Mouse (Mus musculus) left cerebral cortex, postnatal 25 days (tissue): ENCODE results near the gene Slc38a4. TPM values are rescaled to one million over a fixed set of nuclear protein-coding genes. Genes with fewer than 3 reads are reported as not detected.

Experiments used
- DNase-seq, 2 experiments: peaks; one replicate each; pipeline ENCODE4 v3.0.0; 2022; ENCODE audit warnings: low spot score in 2 of 2, mixed read lengths in 1 of 2
- intact Hi-C: fragments of 180-260 bp; cut with DNase I; formaldehyde crosslinking; loops from one replicate; pipeline ENCODE4 v1.15.1; 2025
- total RNA-seq, 2 experiments: library from RNA; stranded (reverse); gene quantifications; 2 replicates each; pipeline ENCODE4 v1.2.3; 2021

Gene Slc38a4
- 1 to 10 TPM; 1.2 to 1.4 TPM for total RNA-seq

DNA sequence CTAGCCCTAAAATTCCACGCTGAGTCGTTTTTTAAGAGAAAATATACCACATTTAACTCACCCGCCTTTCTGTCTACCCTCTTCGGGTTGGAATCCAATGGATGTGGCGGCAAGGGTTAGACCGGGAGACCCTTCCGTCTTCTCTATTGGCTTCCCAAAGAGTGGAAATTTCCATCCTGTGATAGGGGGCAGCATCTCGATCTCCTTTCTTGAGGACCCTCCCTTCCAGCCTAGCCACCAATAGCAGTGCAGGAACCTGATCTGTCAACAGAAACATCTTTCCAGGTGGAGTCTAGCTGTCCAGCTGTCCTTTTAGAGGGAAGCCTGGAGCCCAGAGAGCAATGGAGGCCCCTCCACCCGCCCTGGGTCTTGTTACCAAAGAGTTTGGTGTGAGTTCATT, at the start of gene Slc38a4:
Gene Slc38a4, minus strand, starts transcription at position 163 of the 400 bp plus-strand sequence.
- intact Hi-C loops = no loop called here
- no peak for DNase-seq

DNA sequence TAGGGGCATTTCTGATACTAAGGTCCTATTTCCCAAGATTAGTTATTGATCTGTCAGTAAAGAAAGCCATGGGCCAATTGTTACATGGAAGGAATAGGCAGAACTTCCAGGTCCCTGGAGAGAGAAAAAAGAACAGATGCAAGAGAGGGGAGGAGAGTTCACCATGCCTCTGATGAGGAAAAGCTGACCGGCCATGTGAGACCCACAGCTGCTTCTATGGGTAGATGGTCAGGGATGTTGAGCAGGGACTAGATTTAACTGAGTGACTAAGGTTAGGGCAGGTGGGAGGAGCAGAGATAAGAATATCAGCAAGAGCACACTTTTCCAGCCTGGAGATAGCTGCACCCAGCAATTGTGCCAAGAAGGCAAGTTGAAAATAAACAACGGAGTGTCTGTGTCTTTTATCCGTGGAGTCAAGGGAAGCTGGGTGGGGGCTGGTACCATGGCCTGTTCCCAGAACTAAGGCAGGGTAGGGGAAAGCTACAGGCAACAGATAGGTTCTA, 49.2 kb upstream of the Slc38a4 start:
- intact Hi-C loops = no loop called here

DNA sequence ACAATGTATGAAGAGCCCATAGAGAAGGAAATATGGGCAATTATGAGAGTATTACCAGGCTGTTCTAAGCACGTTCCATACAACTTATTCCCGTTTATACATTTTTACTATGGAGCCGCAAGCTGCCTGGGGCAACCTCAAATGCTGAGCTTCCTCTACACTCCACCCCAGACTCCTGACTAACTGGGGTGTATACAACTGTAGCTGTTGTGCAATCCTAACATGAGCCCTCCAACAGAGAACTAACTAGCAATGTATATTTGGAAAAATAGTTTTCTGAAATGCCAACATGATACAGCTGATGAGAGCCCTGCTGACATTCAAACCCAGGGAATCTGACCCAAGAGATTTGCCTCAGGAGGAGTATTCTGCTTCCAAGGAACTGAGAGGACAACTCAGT, 48.3 kb upstream of the Slc38a4 start:
- intact Hi-C loops = no loop called here
- no peak for DNase-seq

More for the DNA sequence above, 49.2 kb upstream of the Slc38a4 start:
- no peak for DNase-seq

DNA sequence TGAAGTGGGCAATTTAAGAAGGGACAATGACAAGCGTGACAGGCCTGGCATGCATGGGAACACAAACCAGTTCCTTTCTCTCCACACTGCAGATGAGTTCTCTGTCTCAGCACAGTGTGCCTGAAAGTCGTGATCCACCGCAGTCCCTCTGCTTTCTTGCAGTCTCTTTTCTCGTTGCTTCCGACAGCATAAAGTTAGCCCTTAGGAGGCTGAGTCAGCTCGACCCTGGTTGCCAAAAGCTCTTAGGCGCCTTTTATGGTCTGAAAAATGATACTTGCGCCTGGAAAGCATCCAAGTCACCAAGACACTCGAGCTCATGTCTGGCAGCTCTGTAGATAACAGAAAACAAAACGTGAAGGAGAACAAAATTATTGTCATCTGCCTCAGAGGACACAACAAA, 47.1 kb upstream of the Slc38a4 start:
- intact Hi-C loops = no loop called here
- DNase-seq = no peak

DNA sequence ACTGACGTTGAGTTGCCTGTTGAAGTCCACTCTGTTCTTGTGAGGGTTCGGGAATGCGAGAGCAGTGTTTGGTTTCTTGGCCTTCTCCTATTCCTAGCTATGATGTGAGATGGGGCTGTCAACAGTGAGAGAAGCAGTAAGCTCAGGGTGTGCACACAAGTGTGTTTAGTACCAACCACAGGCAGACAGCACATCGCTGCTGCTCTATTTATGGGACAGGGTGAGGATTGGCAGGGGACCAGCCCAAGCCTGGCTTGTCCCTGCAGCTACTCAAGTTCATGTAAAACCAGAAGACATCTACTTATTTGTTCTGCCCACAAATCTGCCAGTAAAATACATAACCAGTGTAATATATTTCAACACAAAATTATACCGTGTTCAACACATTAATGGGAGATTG, 46.4 kb upstream of the Slc38a4 start:
- intact Hi-C loops = no loop called here
- DNase-seq = no peak

DNA sequence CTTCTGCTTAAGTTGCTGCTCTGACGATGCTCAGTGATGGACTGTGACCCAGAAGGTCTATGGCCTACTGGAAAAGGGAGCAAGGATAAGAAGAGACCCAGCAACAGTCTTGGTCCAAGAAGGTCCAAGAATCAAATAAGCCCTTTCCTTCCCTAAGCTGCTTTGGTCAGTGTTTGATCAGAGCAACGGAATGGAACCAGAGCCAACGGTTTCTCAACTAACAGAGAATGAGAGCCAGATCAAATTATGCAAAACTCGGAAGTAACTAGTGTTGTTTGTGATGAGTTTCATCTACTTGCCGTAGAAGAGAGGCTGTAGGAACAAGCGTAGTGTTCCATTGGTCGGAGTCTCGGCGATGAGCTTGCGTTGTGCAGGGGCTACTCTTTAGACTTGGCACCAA, 43.3 kb upstream of the Slc38a4 start:
- no peak for DNase-seq
- intact Hi-C loops = no loop called here

DNA sequence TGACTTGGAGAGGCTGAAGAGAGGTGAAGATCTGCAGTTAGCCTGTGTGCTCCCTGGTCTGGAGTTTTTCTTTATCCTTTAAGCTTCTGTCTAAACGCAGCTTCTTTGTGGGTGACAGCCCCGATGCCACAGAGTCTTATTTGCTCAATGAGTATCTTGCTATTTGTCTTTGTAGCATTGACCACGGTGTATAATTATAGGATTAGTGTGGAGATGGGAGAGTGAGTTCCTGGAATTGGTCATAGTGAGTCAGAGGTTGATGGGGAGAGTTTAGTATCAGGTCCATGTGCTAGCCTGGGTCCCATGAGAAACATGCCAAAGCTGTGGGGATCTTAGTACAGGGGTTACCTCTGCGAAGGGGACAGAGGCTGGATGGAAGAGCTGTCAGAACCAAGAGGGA, 41.8 kb upstream of the Slc38a4 start:
- intact Hi-C loops = no loop called here
- DNase-seq = no peak

DNA sequence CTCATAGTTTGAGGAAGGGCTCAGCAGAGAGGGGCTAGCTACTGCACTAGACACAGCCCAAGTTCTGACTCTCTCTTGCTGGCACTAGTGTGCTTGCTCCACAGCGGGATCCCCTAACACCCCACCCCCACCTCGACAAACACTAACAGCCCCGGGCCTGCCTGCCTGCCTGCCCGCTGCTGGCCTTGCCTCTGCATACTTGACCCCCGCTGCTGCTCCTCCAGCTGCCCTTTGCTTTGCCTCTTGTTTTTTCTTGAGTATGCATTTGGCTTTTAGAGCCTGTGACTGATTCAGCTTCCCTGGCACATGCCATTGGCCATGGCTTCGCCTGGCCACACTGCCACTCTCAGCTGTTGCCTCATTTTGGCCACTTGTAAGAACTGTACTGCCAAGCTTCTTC, 33.8 kb upstream of the Slc38a4 start:
- intact Hi-C loops = no loop called here

DNA sequence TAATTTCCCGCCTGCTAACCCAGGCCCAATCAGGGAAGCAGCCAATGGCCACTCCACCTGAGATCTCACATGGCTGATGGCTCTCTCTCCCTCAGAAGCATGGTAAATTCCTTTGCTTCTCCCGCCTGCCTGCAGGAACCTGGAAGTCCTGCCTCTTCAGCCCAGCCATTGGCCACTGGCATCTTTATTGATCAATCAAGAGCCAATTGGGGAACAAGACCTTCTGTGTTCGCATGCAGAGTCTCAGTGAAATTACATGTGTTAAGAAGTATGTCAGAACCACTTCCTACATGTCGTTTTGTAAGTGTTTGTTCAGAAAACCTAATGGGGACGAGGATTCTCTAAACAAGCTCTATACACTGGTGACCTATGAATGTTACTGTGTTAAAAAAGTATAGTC, 30.1 kb upstream of the Slc38a4 start:
- DNase-seq = no peak
- intact Hi-C loops = no loop called here

More for the DNA sequence above, 33.8 kb upstream of the Slc38a4 start:
- no peak for DNase-seq

DNA sequence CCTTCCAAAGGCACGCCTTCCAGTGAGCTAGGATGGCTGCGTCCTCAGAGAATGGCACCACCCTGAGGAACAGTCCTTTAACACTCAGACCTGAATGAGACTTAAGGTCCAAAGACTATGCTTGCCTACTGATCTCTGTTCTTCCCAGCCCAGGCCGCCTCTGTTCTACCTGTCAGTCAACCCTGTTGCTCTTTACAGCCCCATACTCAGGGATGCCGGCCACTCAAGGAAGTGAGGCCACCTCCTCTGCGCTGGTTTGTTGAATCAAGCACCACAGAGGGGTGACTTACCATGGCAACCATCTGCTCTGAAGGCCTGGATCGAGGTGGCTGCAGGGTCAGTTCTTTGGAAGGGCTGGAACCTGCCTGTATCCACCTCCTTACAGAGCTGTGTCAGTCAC, 21.9 kb upstream of the Slc38a4 start:
- no peak for DNase-seq

DNA sequence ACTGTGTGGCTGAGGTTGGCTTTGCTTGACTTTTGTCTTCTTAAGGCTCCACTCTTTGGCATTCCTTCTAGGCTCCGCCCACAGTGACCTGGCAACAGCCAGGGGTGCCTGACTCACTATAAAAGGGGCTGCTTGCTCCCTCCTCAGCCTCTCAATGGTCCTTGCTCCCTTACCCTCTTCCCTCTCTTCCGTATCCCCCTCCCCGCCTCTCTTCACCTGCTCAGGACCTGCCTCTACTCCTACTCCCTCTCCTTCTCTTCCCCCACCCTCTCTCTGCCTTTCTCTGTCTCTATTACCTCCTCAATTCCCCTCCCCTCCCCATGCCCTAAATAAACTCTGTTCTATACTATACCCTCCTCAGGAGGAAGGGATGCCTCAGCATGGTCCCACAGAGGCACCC, 20.3 kb upstream of the Slc38a4 start:
- intact Hi-C loops = no loop called here
- DNase-seq = no peak

More for the DNA sequence above, 21.9 kb upstream of the Slc38a4 start:
- intact Hi-C loops = no loop called here

DNA sequence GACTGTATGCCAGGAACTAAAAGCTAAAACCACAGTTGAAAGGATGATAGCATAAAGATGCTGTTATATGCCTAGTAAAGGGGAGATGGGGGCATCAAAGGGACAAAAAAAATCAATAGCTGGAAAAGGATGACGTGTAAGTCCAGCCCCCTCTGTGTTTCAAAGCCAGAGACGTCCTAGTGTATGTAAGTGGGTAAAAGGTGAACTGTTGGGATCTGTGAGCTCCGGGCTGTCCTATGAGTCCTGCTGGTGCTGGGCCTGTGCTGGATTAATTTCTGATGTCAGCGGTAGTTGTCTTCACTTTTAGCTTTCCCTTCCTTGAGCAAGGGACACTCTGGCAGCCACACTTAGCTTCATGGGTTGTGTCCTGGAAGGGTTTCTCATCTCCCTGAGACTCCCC, 19.5 kb upstream of the Slc38a4 start:
- DNase-seq = no peak
- intact Hi-C loops = no loop called here

DNA sequence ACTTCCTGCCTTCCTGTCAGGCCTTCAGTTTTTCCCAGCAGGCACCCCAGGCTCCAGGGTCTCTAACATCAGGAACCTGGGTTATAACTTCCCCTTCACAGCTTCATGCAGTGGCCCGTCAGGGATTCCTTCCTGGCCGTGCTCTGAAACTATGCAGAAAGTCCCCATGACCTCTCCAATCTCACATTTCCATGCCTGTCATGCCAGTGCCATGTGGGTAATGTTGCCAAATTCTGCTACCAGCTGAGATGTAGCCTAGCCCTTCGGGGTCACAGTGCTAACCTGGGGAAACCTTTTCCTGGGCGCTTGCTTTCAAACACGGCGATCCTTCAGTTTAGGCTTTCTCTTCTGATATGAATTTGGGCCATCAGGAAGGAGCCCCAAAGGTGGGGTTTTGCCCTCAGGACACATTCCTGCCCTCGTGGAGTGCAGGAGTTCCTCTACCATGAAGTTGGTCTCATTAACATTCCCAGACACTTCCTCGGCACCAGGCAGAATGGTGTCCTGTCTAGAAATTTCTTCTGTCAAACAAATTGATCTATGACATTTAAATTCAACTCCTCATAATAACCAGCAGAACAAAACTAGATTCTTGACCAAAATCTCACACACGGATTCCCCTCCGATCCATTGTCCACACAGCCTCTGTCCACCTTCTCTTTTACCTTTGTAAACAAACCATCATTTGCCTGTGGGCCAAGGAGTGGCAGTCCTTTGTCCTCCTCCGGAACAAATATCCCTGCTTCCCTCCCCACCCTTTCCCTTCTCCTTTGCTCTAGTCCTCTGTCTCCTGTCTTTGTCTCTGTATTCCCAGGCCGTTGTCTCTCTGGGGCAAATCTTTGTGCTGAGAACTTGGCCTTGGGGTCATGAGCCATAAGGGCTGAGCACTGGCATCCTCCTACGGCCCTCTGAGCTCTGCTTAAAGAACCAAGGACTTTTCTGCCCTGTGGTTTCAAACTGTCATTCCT, 17.4 kb upstream of the Slc38a4 start:
- intact Hi-C loops = no loop called here
- no peak for DNase-seq

DNA sequence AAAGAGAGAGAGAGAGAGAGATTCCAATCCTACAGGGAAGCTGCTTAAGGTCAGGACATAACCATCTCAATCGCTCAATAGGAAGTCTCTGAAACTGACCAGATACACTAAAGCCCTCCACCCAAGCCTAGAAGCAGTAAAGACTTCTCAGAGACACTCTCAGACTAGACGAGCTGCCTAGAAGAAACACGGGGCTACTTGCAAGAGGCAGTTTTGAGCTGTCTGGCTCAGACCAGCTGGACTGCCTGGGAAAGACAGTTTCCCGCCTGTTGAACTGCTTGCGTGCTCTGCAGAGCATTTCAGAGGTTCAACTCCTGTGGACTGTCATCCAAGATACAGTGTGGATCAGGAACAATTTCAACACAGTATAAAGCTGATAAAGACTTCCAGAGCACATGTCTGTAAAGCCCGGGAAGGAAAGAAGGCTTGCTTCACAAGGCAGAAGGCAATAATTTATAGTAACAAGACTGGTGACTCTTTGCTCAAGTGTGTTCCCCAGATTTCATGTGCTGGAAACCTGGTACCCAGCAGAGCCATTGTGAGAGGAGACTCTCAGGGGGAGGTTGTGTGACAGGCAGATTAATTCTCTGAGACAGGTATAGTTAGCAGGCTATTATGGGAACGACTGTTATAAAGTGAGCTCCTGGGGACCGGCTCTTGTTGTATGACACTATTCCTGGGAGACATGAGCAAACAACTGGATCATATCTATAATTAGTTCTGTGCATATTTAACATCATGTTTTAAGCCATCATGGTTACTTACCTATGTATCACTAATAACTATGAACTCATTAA, 11.8 kb upstream of the Slc38a4 start:
- intact Hi-C loops = no loop called here
- DNase-seq = no peak

DNA sequence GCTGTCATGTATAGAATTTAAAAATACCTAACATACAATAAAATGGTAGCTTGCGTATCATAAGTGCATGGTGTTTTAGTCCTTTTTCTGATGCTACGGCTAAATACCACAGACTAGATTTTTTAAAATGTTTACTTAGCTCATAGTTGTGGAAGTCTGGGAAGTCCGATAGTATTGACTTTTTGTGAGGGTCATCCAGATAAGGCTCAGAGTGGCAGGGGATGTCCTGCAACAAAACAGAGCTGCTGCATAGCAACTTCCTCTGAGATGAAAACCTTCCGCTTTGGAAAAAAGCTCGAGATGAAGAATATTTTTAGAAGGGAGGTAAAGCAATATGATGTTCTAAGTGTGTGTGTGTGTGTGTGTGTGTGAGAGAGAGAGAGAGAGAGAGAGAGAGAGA, 11.2 kb upstream of the Slc38a4 start:
- intact Hi-C loops = no loop called here
- no peak for DNase-seq

DNA sequence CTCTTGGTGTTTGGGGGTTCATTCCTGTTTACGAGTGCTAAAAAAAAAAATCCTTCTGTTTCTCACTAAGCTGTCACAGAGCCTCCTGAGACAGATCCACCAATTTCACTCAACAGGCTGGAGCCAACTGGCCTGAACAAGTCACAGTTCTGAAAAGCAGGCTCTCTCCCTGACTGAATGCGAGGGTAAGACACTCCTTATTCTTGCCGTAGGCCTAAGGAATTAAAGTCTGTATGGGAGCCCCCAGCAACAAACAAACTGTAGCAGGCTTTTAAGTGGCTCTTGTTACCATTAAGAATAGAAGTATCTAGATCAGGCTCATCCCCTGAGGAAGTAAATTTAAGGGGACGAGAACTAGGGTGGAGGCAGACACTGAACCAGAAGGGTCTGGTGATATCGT, 7.5 kb upstream of the Slc38a4 start:
- DNase-seq = no peak
- intact Hi-C loops = no loop called here

DNA sequence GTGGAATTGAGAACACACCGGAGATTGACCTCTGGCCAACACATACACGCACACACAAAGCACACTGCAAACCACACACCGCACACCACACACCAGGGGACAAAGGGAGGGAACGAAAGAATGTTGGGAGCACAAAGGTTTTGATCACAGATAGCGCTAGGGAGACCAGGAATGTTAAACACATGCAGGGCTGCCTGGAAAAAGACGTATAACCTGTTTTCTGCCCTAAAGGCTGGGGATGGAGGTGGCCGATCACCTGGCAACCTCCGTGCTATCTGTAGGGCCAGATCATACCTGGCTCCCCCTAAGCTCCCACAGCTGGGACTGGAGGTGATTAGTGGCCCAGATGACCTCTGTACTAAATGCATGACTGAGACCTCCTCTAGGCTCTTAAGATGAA, 5.2 kb upstream of the Slc38a4 start:
- no peak for DNase-seq
- intact Hi-C loops = no loop called here

DNA sequence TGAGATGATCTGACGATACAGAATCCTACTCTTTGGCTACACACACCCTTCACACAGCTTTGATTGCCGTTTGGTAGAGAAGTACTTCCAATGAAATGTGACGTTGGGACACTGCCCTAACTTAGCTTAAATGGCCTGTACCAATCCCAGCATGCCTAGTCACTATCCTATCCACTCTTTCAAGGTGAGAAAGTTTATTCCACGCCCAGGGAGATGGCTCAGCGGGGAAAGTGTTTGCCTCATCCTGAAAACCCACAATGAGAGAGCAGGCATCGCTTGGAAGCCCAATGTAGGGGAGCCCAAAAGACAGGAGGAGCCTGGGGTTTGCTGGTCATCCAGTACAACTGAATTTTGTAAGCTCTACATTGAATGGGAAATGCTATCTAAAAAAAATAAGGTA, 4.8 kb upstream of the Slc38a4 start:
- intact Hi-C loops = no loop called here
- DNase-seq = no peak

DNA sequence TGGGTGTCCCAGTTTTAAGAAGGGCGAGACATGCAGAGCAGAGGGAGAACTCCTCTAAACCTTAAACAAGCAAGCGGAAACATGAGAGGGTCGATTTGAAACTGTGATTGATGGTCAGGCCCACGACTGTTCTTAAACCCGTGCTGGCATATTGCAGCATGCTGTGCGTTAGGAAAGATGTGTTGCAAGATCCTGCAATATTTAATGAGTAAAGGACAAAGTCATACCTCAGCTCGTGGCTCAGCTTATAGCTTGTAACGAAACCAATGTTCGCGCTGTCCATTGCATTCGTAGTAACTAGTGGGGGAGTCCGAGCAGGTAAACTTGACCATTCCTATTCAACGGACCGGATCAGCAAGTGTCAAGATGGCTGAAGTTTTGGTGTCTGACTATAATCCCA, 4.3 kb upstream of the Slc38a4 start:
- intact Hi-C loops = no loop called here
- no peak for DNase-seq
